9 mouse cellular contexts compared by ENCODE assay signal in the genomic region with DNA sequence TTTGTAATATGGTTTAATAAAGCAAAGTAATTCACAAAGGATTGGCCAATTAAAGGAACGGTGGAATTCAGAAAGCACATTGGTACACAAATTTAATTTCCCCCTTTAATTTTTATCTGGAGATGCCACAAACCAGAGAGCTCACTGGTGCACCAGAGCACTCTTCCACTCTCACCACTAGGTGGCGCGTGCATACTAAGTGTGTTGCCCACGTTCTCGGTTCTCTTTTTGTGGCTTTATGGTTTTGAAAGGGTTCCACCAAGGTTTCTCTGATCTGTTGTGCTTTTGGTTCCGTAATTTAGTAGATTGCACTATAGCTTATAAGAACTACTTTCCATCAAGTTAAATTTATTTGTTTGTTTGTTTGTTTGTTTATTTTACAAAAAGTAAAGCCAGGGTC. TPM values are rescaled to one million over a fixed set of nuclear protein-coding genes. Genes with fewer than 3 reads are reported as not detected.
A peak's percentile ranks its signal among the peaks of the same experiment; 100 is the strongest.
DNase-seq lines count a peak whose midpoint lies in the region; ATAC-seq lines count a peak whose summit lies in the region.
"Had no signal": no experiment of that assay in that cellular context is flagged by ENCODE, and none has a peak within 500 bp of the region (broad histone marks: within the 10 kb centered on the region; RNA-seq: fewer than 3 reads in every experiment).

No protein-coding gene starts in this region.

- no peaks in the 10 kb centered on the region for H3K4me1 ChIP-seq in midbrain, embryonic 14.5 days (ENCODE audit: control insufficient read depth, insufficient read depth, low read length)
- no peaks in the 10 kb centered on the region for H3K4me1 ChIP-seq in midbrain, embryonic 16.5 days (ENCODE audit: control insufficient read depth, insufficient read depth, low read length)
- no peaks in the 10 kb centered on the region for H3K4me1 ChIP-seq in embryonic facial prominence, embryonic 11.5 days (ENCODE audit: control insufficient read depth, insufficient read depth, low read length)

- intact Hi-C loops in left cerebral cortex, postnatal 4 days (cut with DNase I): loop anchor here (5.0 kb wide), 1 partner anchor 139 kb away; no protein-coding TSS in a partner anchor

- DNase-seq in midbrain, embryonic 14.5 days: peak; percentile 94
- DNase-seq in adrenal gland, postnatal 25 days: peak; percentile 72
- peak; percentile 95 for DNase-seq in embryonic facial prominence, embryonic 11.5 days (ENCODE audit: low spot score)
- peak; percentile 49 for DNase-seq in hindlimb bud, embryonic 11.5 days (ENCODE audit: extremely low spot score, low read depth, low spot score)
- DNase-seq in left cerebral cortex, postnatal 4 days: peak; percentile 75
- DNase-seq in ovary, postnatal 36 days (ENCODE audit: low spot score): peak; percentile 63
- peak; percentile 37 to 79 for DNase-seq in thymus, postnatal 10 days (ENCODE audit: low spot score in 2 of 2)

- H3K4me2 ChIP-seq in midbrain, embryonic 14.5 days (ENCODE audit: low read length): no peak overlapping the region
- no peak overlapping the region for H3K4me2 ChIP-seq in midbrain, embryonic 16.5 days (ENCODE audit: low read length)
- no peak overlapping the region for H3K4me2 ChIP-seq in embryonic facial prominence, embryonic 11.5 days (ENCODE audit: low read depth, low read length)

- 6% methylated on average over 6 of the region's 6 CpGs for WGBS in midbrain, embryonic 14.5 days
- 7% methylated on average over 6 of the region's 6 CpGs for WGBS in midbrain, embryonic 16.5 days
- 10% methylated on average over 6 of the region's 6 CpGs for WGBS in embryonic facial prominence, embryonic 11.5 days

- H3K9ac ChIP-seq in midbrain, embryonic 14.5 days (replicated peaks; ENCODE audit: low read length): no peak overlapping the region
- H3K9ac ChIP-seq in midbrain, embryonic 16.5 days (ENCODE audit: low read depth, low read length): no peak overlapping the region
- H3K9ac ChIP-seq in embryonic facial prominence, embryonic 11.5 days (replicated peaks; ENCODE audit: low read length): no peak overlapping the region

- H3K27ac ChIP-seq in midbrain, embryonic 14.5 days (replicated peaks; ENCODE audit: low read depth, low read length): no peak overlapping the region
- H3K27ac ChIP-seq in midbrain, embryonic 16.5 days (ENCODE audit: low read length): no peak overlapping the region
- H3K27ac ChIP-seq in embryonic facial prominence, embryonic 11.5 days (replicated peaks; ENCODE audit: low read depth, low read length): no peak overlapping the region

- no peaks in the 10 kb centered on the region for H3K36me3 ChIP-seq in midbrain, embryonic 14.5 days (ENCODE audit: control insufficient read depth, insufficient read depth, low read length)
- H3K36me3 ChIP-seq in midbrain, embryonic 16.5 days (ENCODE audit: control insufficient read depth, insufficient read depth, low read length): no peaks in the 10 kb centered on the region
- H3K36me3 ChIP-seq in embryonic facial prominence, embryonic 11.5 days (replicated peaks; ENCODE audit: control insufficient read depth, insufficient read depth, low read depth, low read length): no peaks in the 10 kb centered on the region

- H3K9me3 ChIP-seq in midbrain, embryonic 14.5 days (ENCODE audit: control insufficient read depth, low read length): no peaks in the 10 kb centered on the region
- no peaks in the 10 kb centered on the region for H3K9me3 ChIP-seq in midbrain, embryonic 16.5 days (replicated peaks; ENCODE audit: control insufficient read depth, low read length, poor library complexity, severe bottlenecking)
- H3K9me3 ChIP-seq in embryonic facial prominence, embryonic 11.5 days (replicated peaks; ENCODE audit: control insufficient read depth, low read length): no peaks in the 10 kb centered on the region

- H3K27me3 ChIP-seq in midbrain, embryonic 14.5 days (ENCODE audit: control insufficient read depth, insufficient read depth, low read length): no peaks in the 10 kb centered on the region
- H3K27me3 ChIP-seq in midbrain, embryonic 16.5 days (ENCODE audit: control insufficient read depth, insufficient read depth, low read depth, low read length): no peaks in the 10 kb centered on the region
- H3K27me3 ChIP-seq in embryonic facial prominence, embryonic 11.5 days (ENCODE audit: control insufficient read depth, insufficient read depth, low read length): no peaks in the 10 kb centered on the region

- no peak for ATAC-seq in midbrain, embryonic 14.5 days (ENCODE audit: low FRiP score, low TSS enrichment)
- no peak for ATAC-seq in midbrain, embryonic 16.5 days
- ATAC-seq in embryonic facial prominence, embryonic 11.5 days (replicated peaks; ENCODE audit: insufficient number of reproducible peaks, low FRiP score, low TSS enrichment, low read depth): no peak

- H3K4me3 ChIP-seq in midbrain, embryonic 14.5 days (replicated peaks; ENCODE audit: low read depth, low read length): no peak overlapping the region
- H3K4me3 ChIP-seq in midbrain, embryonic 16.5 days (ENCODE audit: low read depth, low read length): no peak overlapping the region
- no peak overlapping the region for H3K4me3 ChIP-seq in embryonic facial prominence, embryonic 11.5 days (ENCODE audit: low read depth, low read length)

RNA-seq across cellular contexts. Expression of gene Tmem176a, which starts 22.9 kb away (rescaled TPM):
- polyA plus RNA-seq in midbrain, embryonic 14.5 days (2014; fragmentation: Nextera tagmentation; extraction: Ambion mirVana): 11.1 and 17.2 TPM in 2 replicates
- 17.9 and 19.7 TPM in 2 replicates for polyA plus RNA-seq in midbrain, embryonic 16.5 days (2015; fragmentation: Nextera tagmentation; extraction: Ambion mirVana)
- total RNA-seq in adrenal gland, postnatal 25 days (2021): 210 and 286 TPM in 2 replicates
- 30.4 and 32.7 TPM in 2 replicates for polyA plus RNA-seq in embryonic facial prominence, embryonic 11.5 days (2014; fragmentation: Nextera tagmentation; extraction: Ambion mirVana)
- total RNA-seq in left cerebral cortex, postnatal 4 days (2021): 10 to 100 TPM in 1 of 2 experiments, 1 to 10 TPM in 1; 8.8 to 10.4 TPM

RNA-seq across cellular contexts. Expression of gene Tmem176b, which starts 23.5 kb away (rescaled TPM):
- polyA plus RNA-seq in midbrain, embryonic 14.5 days (2014; fragmentation: Nextera tagmentation; extraction: Ambion mirVana): 89.8 and 96.7 TPM in 2 replicates
- 113 and 127 TPM in 2 replicates for polyA plus RNA-seq in midbrain, embryonic 16.5 days (2015; fragmentation: Nextera tagmentation; extraction: Ambion mirVana)
- 498 and 582 TPM in 2 replicates for total RNA-seq in adrenal gland, postnatal 25 days (2021)
- polyA plus RNA-seq in embryonic facial prominence, embryonic 11.5 days (2014; fragmentation: Nextera tagmentation; extraction: Ambion mirVana): 87.3 and 103 TPM in 2 replicates
- 10 to 100 TPM; 25.8 to 32.2 TPM for total RNA-seq in left cerebral cortex, postnatal 4 days (2021)

RNA-seq across cellular contexts. Expression of gene Gimap3, which starts 47.2 kb away (rescaled TPM):
- not detected in 2 replicates for polyA plus RNA-seq in midbrain, embryonic 14.5 days (2014; fragmentation: Nextera tagmentation; extraction: Ambion mirVana)
- polyA plus RNA-seq in midbrain, embryonic 16.5 days (2015; fragmentation: Nextera tagmentation; extraction: Ambion mirVana): not detected in 2 replicates
- 2.4 and 3.5 TPM in 2 replicates for total RNA-seq in adrenal gland, postnatal 25 days (2021)
- not detected in 2 replicates for polyA plus RNA-seq in embryonic facial prominence, embryonic 11.5 days (2014; fragmentation: Nextera tagmentation; extraction: Ambion mirVana)
- total RNA-seq in left cerebral cortex, postnatal 4 days (2021): not detected
- polyA plus RNA-seq: heart, embryonic 14.5 days had no signal

RNA-seq across cellular contexts. Expression of gene Aoc1, which starts 54.9 kb away (rescaled TPM):
- polyA plus RNA-seq in midbrain, embryonic 14.5 days (2014; fragmentation: Nextera tagmentation; extraction: Ambion mirVana): not detected in 2 replicates
- polyA plus RNA-seq in midbrain, embryonic 16.5 days (2015; fragmentation: Nextera tagmentation; extraction: Ambion mirVana): 0.07 TPM in 1 of 2 replicates, not detected in the other
- total RNA-seq in adrenal gland, postnatal 25 days (2021): not detected in 2 replicates
- polyA plus RNA-seq in embryonic facial prominence, embryonic 11.5 days (2014; fragmentation: Nextera tagmentation; extraction: Ambion mirVana): not detected in 2 replicates
- total RNA-seq in left cerebral cortex, postnatal 4 days (2021): not detected
- polyA plus RNA-seq: heart, embryonic 14.5 days had no signal
